Mouse (Mus musculus): ENCODE data around the gene Dock9. TPM values are rescaled to one million over a fixed set of nuclear protein-coding genes. Genes with fewer than 3 reads are reported as not detected.
"Not testable (repeated sequence)": the region's sequence is repeated elsewhere in the genome, so short reads cannot be mapped to it uniquely, and the experiment has no call there.

Gene Dock9
- total RNA-seq, 1 experiment from 2014 or later: 16.8 TPM

- ATAC-seq (replicated peaks in 1 of 2; ENCODE audit: insufficient read depth in 1 of 2, low FRiP score in 2 of 2, low TSS enrichment in 1 of 2, low read depth in 1 of 2, poor library complexity in 2 of 2, severe bottlenecking in 2 of 2): no peak
Measured at GRCm38 (mm10) chr14:121694706-121695105, 102.9 kb downstream of the Dock9 start.

- ATAC-seq (replicated peaks in 1 of 2; ENCODE audit: insufficient read depth in 1 of 2, low FRiP score in 2 of 2, low TSS enrichment in 1 of 2, low read depth in 1 of 2, poor library complexity in 2 of 2, severe bottlenecking in 2 of 2): no peak
Measured at GRCm38 (mm10) chr14:121693991-121694594, 103.5 kb downstream of the Dock9 start.

GRCm38 (mm10) chr14:121689649-121690048 is 108.0 kb downstream of the Dock9 start:
- ATAC-seq (replicated peaks in 1 of 2; ENCODE audit: insufficient read depth in 1 of 2, low FRiP score in 2 of 2, low TSS enrichment in 1 of 2, low read depth in 1 of 2, poor library complexity in 2 of 2, severe bottlenecking in 2 of 2): not testable (repeated sequence)

DNA sequence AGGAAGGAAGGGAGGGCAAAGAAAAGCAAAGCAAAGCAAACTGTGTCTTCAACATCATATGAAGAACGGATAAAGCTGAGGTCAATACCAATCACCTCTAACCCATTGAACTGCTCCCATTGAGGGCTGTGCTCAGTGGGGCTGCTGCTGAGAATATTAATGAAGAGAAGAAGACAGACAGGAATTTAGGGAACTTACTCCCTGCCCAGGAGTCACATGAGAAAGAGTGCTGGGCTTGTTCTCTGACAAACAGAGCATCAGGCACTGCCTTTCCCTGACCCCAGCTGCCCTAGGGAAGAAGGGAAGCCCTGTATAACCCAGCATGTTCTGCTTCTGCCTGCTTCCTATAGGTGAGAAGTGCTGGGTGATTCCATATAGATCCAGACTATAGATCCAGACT is 109.5 kb downstream of the Dock9 start:
- ATAC-seq (replicated peaks in 1 of 2; ENCODE audit: insufficient read depth in 1 of 2, low FRiP score in 2 of 2, low TSS enrichment in 1 of 2, low read depth in 1 of 2, poor library complexity in 2 of 2, severe bottlenecking in 2 of 2): 0 out of 4 replicates have a peak, but pooled peaks of 1 of the 2 experiments have one; percentile 30

DNA sequence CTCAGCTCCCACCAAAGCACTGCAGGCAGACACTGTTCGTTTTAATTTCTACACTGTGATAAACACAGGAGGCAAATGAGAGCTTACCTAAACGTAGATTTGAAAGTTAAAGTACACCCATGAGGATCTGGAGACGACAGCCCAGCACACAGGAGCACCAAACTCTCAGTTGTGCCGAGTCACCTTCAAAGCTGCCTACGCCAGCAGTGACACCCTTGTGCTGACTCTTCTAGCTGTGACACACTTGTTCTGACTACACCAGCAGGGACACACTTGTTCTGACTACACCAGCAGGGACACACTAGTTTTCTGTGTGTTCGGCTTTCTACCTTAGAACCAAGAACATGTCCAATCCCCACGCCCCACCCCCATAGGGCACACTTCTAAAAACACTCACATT is 110.4 kb downstream of the Dock9 start:
- ATAC-seq (replicated peaks in 1 of 2; ENCODE audit: insufficient read depth in 1 of 2, low FRiP score in 2 of 2, low TSS enrichment in 1 of 2, low read depth in 1 of 2, poor library complexity in 2 of 2, severe bottlenecking in 2 of 2): no peak

DNA sequence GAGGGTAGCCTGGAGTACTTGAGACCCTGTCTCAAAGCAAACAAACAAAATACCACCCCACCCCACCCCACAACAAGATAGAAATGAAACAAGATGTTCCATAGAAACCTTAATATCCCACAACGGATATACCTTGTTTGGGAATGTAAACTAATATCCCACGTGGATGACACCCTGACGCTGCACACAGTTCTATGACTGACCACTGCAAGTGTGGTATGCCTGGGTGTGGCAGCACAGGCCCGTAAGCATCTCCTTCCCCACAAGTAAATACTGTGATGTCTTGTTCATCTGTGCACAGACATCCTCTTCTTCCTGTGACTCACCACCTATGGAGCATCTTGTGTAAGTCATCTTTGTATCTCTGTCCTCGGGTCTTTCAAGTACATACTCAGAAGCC is 118.7 kb downstream of the Dock9 start:
- ATAC-seq (replicated peaks in 1 of 2; ENCODE audit: insufficient read depth in 1 of 2, low FRiP score in 2 of 2, low TSS enrichment in 1 of 2, low read depth in 1 of 2, poor library complexity in 2 of 2, severe bottlenecking in 2 of 2): no peak

GRCm38 (mm10) chr14:121678445-121678844 is 119.2 kb downstream of the Dock9 start:
- no peak for ATAC-seq (replicated peaks in 1 of 2; ENCODE audit: insufficient read depth in 1 of 2, low FRiP score in 2 of 2, low TSS enrichment in 1 of 2, low read depth in 1 of 2, poor library complexity in 2 of 2, severe bottlenecking in 2 of 2)

DNA sequence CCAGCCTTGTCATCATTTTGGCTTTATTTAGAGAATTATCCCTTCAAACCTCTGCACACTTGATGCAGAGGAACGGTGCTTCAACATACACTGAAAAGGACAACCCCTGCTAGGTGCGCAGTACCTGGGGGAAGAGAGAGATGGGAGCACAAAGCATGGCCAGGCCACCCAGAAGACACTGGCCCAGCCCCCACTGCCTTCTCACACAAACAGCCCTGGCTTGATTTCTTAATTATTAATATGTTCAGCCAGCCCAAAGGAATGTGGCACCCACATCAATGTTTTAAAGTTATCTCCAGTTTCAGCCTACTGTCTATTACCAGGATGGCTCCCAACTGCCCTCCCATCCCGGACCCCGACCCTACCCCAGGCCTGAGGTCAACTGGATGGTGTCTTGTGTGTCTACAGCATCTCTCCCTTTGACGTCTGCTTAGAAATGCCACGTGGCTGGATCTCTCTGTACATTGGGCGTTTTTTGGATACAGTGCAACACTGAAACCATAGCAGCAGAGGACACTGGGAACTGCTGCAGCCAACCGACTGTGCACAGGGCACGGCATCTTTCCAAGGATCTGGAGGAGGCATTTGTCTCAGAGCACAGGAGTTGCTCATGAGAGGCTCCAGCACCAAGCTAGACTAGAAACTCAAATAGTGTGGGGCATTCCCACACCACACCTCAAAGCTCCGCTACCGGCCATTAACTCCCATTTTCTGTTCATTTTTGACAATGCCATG is 120.9 kb downstream of the Dock9 start:
- no peak for ATAC-seq (replicated peaks in 1 of 2; ENCODE audit: insufficient read depth in 1 of 2, low FRiP score in 2 of 2, low TSS enrichment in 1 of 2, low read depth in 1 of 2, poor library complexity in 2 of 2, severe bottlenecking in 2 of 2)

DNA sequence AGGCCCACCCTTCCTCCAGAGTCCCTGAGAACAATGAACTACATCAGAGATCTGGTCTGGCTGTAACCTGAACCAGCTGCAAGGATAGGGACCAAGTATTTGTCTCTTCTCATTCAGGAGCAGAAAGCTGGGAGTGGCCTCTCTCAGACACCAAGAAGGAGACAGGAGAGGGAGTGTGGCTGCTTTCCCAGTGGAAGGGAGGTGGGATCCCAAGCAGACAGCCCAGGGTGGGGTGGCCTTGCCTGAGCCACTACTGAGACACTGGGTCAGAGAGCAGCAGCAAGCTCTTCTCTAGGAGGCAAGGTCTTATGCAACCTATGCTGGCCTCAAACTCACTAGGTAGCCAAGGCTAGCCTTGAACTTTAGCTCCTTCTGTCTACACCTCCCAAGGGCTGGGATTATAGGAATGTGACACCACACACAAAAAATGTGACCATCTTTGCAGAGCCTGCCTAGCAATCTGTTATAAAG is 121.5 kb downstream of the Dock9 start:
- ATAC-seq (replicated peaks in 1 of 2; ENCODE audit: insufficient read depth in 1 of 2, low FRiP score in 2 of 2, low TSS enrichment in 1 of 2, low read depth in 1 of 2, poor library complexity in 2 of 2, severe bottlenecking in 2 of 2): no peak

GRCm38 (mm10) chr14:121675579-121675978 is 122.1 kb downstream of the Dock9 start:
- ATAC-seq (replicated peaks in 1 of 2; ENCODE audit: insufficient read depth in 1 of 2, low FRiP score in 2 of 2, low TSS enrichment in 1 of 2, low read depth in 1 of 2, poor library complexity in 2 of 2, severe bottlenecking in 2 of 2): no peak

DNA sequence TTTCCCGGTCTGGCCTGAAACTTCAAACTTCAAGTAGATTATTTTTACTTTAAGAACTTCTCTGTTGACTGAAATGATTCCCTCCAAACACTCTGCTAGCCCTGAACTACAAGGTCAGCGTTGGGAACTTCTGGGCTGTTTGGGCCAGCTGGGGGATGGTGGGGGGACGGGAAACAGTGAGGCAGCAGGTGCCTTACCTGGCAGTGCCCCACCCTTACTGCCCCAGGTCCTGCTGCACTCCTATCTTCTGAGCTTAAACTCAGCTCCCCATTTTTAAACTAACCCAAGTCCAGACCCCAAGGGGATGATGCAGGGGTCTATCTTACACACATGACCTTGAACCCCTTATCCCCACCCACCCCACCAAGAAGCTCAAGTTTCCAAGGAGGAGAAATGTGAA is 122.5 kb downstream of the Dock9 start:
- no peak for ATAC-seq (replicated peaks in 1 of 2; ENCODE audit: insufficient read depth in 1 of 2, low FRiP score in 2 of 2, low TSS enrichment in 1 of 2, low read depth in 1 of 2, poor library complexity in 2 of 2, severe bottlenecking in 2 of 2)

DNA sequence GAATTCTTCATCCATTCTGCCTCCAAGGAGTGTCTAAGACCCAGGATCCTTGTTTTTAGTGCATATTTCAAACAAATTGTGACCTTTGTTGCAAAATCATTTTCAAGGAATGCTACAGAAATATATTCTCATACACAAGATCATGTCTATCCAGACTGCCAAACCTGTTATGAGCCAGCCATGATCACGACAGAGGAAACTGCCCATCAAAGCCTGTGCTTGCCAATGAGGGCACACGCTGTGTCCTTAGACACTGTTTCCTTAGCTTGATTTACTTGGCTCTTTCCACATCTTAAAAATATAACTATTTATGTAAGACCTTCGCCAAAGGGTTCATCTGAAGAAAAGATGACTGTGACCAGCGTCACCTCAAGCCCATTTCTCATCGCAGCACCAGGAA is 127.6 kb downstream of the Dock9 start:
- no peak for ATAC-seq (replicated peaks in 1 of 2; ENCODE audit: insufficient read depth in 1 of 2, low FRiP score in 2 of 2, low TSS enrichment in 1 of 2, low read depth in 1 of 2, poor library complexity in 2 of 2, severe bottlenecking in 2 of 2)

DNA sequence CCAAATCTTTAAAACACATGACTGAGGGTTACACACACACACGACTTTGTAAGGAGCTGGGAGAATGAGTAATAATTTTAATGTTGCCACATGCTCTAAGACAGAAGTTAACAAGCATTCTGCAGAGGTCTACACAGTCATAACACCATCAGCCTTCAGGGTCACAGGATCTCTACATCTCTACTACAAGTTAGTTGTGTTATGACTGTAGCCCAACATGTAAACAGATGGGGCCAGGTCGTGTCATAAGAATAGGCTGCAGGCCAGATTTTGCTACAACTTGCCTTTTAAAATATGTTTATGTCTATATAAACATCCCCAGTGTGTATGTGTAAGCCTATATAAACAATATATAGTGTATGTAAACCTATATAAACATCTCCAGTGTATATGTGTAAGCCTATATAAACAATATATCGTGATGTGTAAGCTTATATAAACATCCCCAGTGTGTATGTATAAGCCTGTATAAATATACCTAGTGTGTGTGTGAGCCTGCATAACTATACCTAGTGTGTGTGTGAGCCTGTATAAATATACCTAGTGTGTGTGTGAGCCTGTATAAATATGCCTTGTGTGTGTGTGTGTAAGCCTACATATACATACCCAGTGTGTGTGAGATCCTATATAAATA is 130.9 kb downstream of the Dock9 start:
- no peak for ATAC-seq (replicated peaks in 1 of 2; ENCODE audit: insufficient read depth in 1 of 2, low FRiP score in 2 of 2, low TSS enrichment in 1 of 2, low read depth in 1 of 2, poor library complexity in 2 of 2, severe bottlenecking in 2 of 2)

GRCm38 (mm10) chr14:121665693-121666273 is 131.9 kb downstream of the Dock9 start:
- no peak for ATAC-seq (replicated peaks in 1 of 2; ENCODE audit: insufficient read depth in 1 of 2, low FRiP score in 2 of 2, low TSS enrichment in 1 of 2, low read depth in 1 of 2, poor library complexity in 2 of 2, severe bottlenecking in 2 of 2)

DNA sequence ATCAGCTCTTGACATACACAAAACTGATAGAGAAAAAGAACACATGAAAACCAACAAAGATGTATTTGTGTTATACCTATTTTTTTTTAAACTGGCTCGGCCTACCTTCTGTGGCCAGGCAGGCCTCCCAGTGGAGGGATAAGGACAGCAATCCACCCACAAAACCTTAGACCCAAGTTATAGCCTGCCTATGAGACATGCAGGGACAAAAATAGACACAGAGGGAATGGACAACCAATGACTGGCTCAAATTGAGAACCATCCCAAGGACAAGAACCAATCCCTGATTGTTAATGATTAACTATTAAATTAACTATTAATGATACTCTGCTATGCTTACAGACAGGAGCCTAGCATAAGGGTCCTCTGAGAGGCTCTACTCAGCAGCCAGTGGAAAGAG is 133.7 kb downstream of the Dock9 start:
- no peak for ATAC-seq (replicated peaks in 1 of 2; ENCODE audit: insufficient read depth in 1 of 2, low FRiP score in 2 of 2, low TSS enrichment in 1 of 2, low read depth in 1 of 2, poor library complexity in 2 of 2, severe bottlenecking in 2 of 2)

- no peak for ATAC-seq (replicated peaks in 1 of 2; ENCODE audit: insufficient read depth in 1 of 2, low FRiP score in 2 of 2, low TSS enrichment in 1 of 2, low read depth in 1 of 2, poor library complexity in 2 of 2, severe bottlenecking in 2 of 2)
Measured at GRCm38 (mm10) chr14:121660918-121661317, 136.7 kb downstream of the Dock9 start.

- ATAC-seq (replicated peaks in 1 of 2; ENCODE audit: insufficient read depth in 1 of 2, low FRiP score in 2 of 2, low TSS enrichment in 1 of 2, low read depth in 1 of 2, poor library complexity in 2 of 2, severe bottlenecking in 2 of 2): no peak
Measured at GRCm38 (mm10) chr14:121660167-121660894, 137.3 kb downstream of the Dock9 start.
